Mouse (Mus musculus) adrenal gland, postnatal 14 days (tissue): Measurements from ENCODE around the gene Ctsk. TPM values are rescaled to one million over a fixed set of nuclear protein-coding genes. Genes with fewer than 3 reads are reported as not detected.
A peak's percentile ranks its signal among the peaks of the same experiment; 100 is the strongest.

Experiments used
- DNase-seq: peaks from one replicate; pipeline ENCODE4 v3.0.0; 2021; ENCODE audit warnings: mixed read lengths
- long read RNA-seq, 2 experiments: library from polyadenylated mRNA; stranded (forward); transcript quantifications; one replicate each; pipeline ENCODE4 v2.0.0; 2021
- total RNA-seq: library from RNA; stranded (reverse); gene quantifications from 2 replicates; pipeline ENCODE4 v1.2.3, GENCODE M21; 2021

Ctsk gene
- 8.4 and 11.0 TPM in 2 replicates for total RNA-seq
- long read RNA-seq, experiment 1, partial matches to known transcripts = 0 of 3 reads
- long read RNA-seq, experiment 1, other reads (novel, unspliced or antisense) = 0 of 3 reads
- long read RNA-seq, experiment 2, transcript Ctsk-201 (8 exons, 1,512 nt) = major isoform, 7 of 8 reads
- long read RNA-seq, experiment 2, partial matches to known transcripts = 0 of 8 reads
- long read RNA-seq, experiment 2, other reads (novel, unspliced or antisense) = 1 of 8 reads

- no peak for DNase-seq
These were observed at the start of gene Ctsk for GRCm38 (mm10) chr3:95499024-95499423. TSS of gene Ctsk (plus strand) at chr3:95499256.

GRCm38 (mm10) chr3:95450408-95450807 is 48.6 kb upstream of the Ctsk start:
- DNase-seq = peak; percentile 70

- DNase-seq = no peak
These were observed 48.1 kb upstream of the Ctsk start for GRCm38 (mm10) chr3:95450915-95451314.

GRCm38 (mm10) chr3:95456367-95456766 is 42.7 kb upstream of the Ctsk start:
- DNase-seq = no peak

GRCm38 (mm10) chr3:95457758-95458157 is 41.3 kb upstream of the Ctsk start:
- DNase-seq = no peak

GRCm38 (mm10) chr3:95459381-95459780 is 39.7 kb upstream of the Ctsk start:
- DNase-seq = no peak

GRCm38 (mm10) chr3:95463852-95464251 is 35.2 kb upstream of the Ctsk start:
- DNase-seq = no peak

GRCm38 (mm10) chr3:95478966-95479365 is 20.1 kb upstream of the Ctsk start:
- DNase-seq = no peak

GRCm38 (mm10) chr3:95486421-95486820 is 12.6 kb upstream of the Ctsk start:
- DNase-seq = no peak

GRCm38 (mm10) chr3:95488679-95489078 is 10.4 kb upstream of the Ctsk start:
- DNase-seq = no peak

GRCm38 (mm10) chr3:95490238-95490637 is 8.8 kb upstream of the Ctsk start:
- no peak for DNase-seq

- peak; percentile 82 for DNase-seq
These were observed 4.7 kb upstream of the Ctsk start for GRCm38 (mm10) chr3:95494342-95494741.

GRCm38 (mm10) chr3:95498229-95498628 is 827 bp upstream of the Ctsk start:
- no peak for DNase-seq

GRCm38 (mm10) chr3:95499496-95500140 is 562 bp downstream of the Ctsk start:
- no peak for DNase-seq

- no peak for DNase-seq
These were observed 3.3 kb downstream of the Ctsk start for GRCm38 (mm10) chr3:95502312-95502711.

GRCm38 (mm10) chr3:95509348-95509747 is 10.3 kb downstream of the Ctsk start:
- no peak for DNase-seq

- peak; percentile 32 for DNase-seq
These were observed 12.6 kb downstream of the Ctsk start for GRCm38 (mm10) chr3:95511611-95512180.

- DNase-seq = no peak
These were observed 17.6 kb downstream of the Ctsk start for GRCm38 (mm10) chr3:95516614-95517041.

- DNase-seq = peak; percentile 76
These were observed 18.4 kb downstream of the Ctsk start for GRCm38 (mm10) chr3:95517493-95517898.

- no peak for DNase-seq
These were observed 19.8 kb downstream of the Ctsk start for GRCm38 (mm10) chr3:95518891-95519290.

GRCm38 (mm10) chr3:95519315-95519714 is 20.3 kb downstream of the Ctsk start:
- no peak for DNase-seq

GRCm38 (mm10) chr3:95520100-95520499 is 21.0 kb downstream of the Ctsk start:
- no peak for DNase-seq

- no peak for DNase-seq
These were observed 22.1 kb downstream of the Ctsk start for GRCm38 (mm10) chr3:95521168-95521567.

- no peak for DNase-seq
These were observed 24.6 kb downstream of the Ctsk start for GRCm38 (mm10) chr3:95523662-95524061.
